Mouse (Mus musculus) ES-Bruce4 (cell line): ENCODE results near the gene Gpr143. TPM values are rescaled to one million over a fixed set of nuclear protein-coding genes. Genes with fewer than 3 reads are reported as not detected.

ENCODE experiments used
- H3K27ac ChIP-seq: 2 replicates; pipeline ENCODE4 v1.5.1; 2012; ENCODE audit warnings: low read length, inconsistent platforms; ENCODE audit not compliant: insufficient read depth
- H3K27me3 ChIP-seq: 2 replicates; pipeline ENCODE4 v1.6.1; 2012; ENCODE audit warnings: mild to moderate bottlenecking, low read length, inconsistent platforms; ENCODE audit not compliant: control insufficient read depth, poor library complexity, insufficient read depth, severe bottlenecking
- H3K36me3 ChIP-seq: 2 replicates; pipeline ENCODE4 v1.6.1; 2012; ENCODE audit warnings: inconsistent platforms, mild to moderate bottlenecking, low read length, moderate library complexity; ENCODE audit not compliant: control insufficient read depth, poor library complexity, insufficient read depth, severe bottlenecking
- H3K4me1 ChIP-seq: one replicate; pipeline ENCODE4 v1.8.1; 2011; ENCODE audit warnings: low read length; ENCODE audit not compliant: control insufficient read depth, insufficient read depth
- H3K4me3 ChIP-seq: 2 replicates; pipeline ENCODE4 v1.5.1; 2011; ENCODE audit warnings: low read depth, mild to moderate bottlenecking, low read length
- H3K9ac ChIP-seq: 2 replicates; pipeline ENCODE4 v1.6.1; 2012; ENCODE audit warnings: low read depth, mild to moderate bottlenecking, inconsistent platforms; ENCODE audit not compliant: poor library complexity, severe bottlenecking
- H3K9me3 ChIP-seq: replicated peaks from 2 replicates; pipeline ENCODE4 v1.6.1; 2012; ENCODE audit warnings: mild to moderate bottlenecking, low read length, inconsistent platforms; ENCODE audit not compliant: control insufficient read depth, poor library complexity, insufficient read depth, severe bottlenecking
- CTCF ChIP-seq: IDR thresholded peaks from one replicate; pipeline ENCODE4 v1.8.1; 2011; ENCODE audit warnings: low read depth, low read length
- EP300 ChIP-seq: IDR thresholded peaks from 2 replicates; pipeline ENCODE4 v1.6.1; 2011; ENCODE audit warnings: low read depth, low read length; ENCODE audit not compliant: insufficient read depth
- POLR2A ChIP-seq: IDR thresholded peaks from one replicate; pipeline ENCODE4 v1.8.1; 2011; ENCODE audit warnings: low read length; ENCODE audit not compliant: insufficient read depth
- polyA plus RNA-seq: library from polyadenylated mRNA; stranded (reverse); fragments of >200 nt; gene quantifications from 2 replicates; pipeline ENCODE4 v1.2.4, GENCODE M21; 2011; ENCODE audit warnings: low read depth; ENCODE audit not compliant: missing spikeins, insufficient read depth, insufficient read length

The Gpr143 gene
- polyA plus RNA-seq = 0.53 TPM in 1 of 2 replicates, not detected in the other

DNA sequence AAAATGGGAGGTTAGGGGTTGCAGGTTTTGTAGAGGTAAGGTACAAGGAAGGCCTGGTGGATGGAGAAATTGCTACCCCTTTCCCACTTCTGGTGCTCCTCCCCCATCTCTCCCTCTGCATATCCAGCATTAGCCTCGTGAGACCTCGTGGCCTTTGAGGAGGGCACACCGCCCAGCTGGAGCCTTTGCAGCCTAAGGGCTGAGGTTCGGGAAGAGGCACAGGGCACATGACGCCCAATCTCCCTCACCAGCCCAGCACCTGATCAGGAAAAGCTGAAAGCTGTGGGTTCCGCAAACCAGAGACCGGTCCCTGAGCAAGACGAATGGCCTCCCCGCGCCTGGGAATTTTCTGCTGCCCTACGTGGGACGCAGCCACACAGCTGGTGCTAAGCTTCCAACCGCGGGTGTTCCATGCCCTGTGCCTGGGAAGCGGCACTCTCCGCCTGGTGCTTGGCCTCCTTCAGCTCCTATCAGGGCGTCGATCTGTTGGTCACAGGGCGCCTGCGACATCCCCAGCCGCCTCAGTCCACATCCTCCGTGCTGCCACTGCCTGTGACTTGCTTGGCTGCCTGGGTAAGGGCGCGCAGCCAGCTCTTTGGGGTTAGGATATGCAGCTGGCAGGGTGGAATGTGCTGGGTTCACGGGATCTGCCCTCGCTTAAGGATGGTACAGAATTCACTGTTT, at the start of gene Gpr143:
TSS of gene Gpr143 (plus strand) at position 202 of the 684 bp plus-strand sequence.
- Histone ChIP-seq H3K9me3 (no peaks in the 10 kb centered on the region), H3K4me1 (no peaks in the 10 kb centered on the region), H3K27me3 (no peaks in the 10 kb centered on the region), H3K36me3 (no peaks in the 10 kb centered on the region), H3K9ac (peak within 1 kb of the TSS; percentile 64), H3K4me3 (peak within 1 kb of the TSS; percentile 77), H3K27ac (no peak within 1 kb of the TSS)
- TF ChIP-seq CTCF (no peak), EP300 (no peak), POLR2A (no peak)

DNA sequence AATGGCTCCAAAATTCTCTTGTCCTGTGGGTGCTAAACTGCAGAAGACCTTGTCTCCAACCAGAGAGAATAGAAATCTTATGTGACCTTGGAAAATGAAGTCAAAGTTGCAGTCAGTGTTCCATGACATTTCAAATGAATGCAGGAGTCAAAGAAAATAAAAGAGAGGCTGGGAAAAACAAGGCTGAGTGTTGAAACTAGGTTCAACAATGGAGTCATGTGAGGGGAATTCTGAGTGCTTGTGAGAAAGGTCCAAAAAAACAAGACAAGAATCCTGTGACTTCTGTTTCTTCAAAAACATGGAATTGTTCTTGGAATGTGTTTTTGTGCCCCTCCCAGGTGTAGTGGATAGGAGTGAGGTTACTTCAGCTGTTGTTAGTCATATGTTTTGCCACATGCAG, 46.4 kb upstream of the Gpr143 start:
- Histone ChIP-seq H3K9ac (no peak overlapping the region), H3K27me3 (no peaks in the 10 kb centered on the region), H3K9me3 (no peaks in the 10 kb centered on the region), H3K4me3 (no peak overlapping the region), H3K4me1 (peaks cover 2% of the 10 kb centered on the region), H3K27ac (no peak overlapping the region), H3K36me3 (no peaks in the 10 kb centered on the region)
- TF ChIP-seq CTCF (no peak), EP300 (no peak), POLR2A (no peak)

DNA sequence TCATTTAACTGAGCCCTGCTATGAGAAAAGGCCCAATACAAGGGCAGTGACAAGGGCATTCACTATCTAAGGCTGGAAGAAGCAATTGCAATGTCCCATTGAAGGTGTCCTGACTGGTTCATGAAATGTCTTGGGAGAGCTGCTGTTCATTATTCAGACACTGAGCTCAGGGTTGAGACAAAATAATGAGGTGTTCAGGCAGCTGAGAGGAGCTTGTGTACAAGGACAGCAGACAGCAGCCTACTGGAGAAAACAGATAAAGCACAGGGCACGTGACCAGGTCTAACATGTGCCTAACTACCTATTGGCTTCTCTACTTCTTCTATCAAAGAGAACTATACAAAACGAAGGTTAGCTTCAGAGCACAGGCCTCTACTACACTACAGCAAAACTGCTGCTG, 43.5 kb upstream of the Gpr143 start:
- Histone ChIP-seq H3K27me3 (no peaks in the 10 kb centered on the region), H3K36me3 (no peaks in the 10 kb centered on the region), H3K4me3 (no peak overlapping the region), H3K9me3 (no peaks in the 10 kb centered on the region), H3K4me1 (peaks cover 2% of the 10 kb centered on the region), H3K9ac (no peak overlapping the region), H3K27ac (no peak overlapping the region)
- no peak for TF ChIP-seq CTCF
- TF ChIP-seq POLR2A = no peak
- no peak for TF ChIP-seq EP300

DNA sequence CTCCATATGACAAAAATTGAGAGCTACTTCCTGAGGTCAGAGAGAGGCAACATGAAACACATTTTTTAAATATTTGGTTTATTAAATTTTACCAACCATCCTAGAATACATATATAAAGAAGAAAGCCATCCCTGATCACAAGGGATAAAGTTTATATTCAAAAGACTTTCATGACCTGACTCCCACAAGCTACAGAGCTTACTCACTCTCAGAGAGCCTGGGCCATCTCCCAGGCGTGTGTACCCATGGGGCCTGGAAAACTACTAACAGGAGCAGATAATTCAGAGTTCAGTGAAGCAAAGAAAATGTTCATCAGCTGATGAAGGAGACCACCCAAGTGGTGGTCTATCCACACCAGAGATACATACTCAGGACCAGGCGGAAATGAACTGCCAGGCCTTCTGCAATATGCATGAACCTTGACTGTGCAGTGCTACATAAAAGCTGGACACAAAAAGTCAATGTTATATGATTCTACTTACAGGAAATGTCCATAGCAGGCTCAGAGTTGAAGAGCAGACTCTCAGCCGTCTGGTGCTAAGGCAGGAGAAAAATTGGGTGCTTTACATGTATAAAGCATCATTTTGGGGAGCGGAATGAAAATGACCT, 42.9 kb upstream of the Gpr143 start:
- Histone ChIP-seq H3K4me1 (peaks cover 2% of the 10 kb centered on the region), H3K9me3 (no peaks in the 10 kb centered on the region), H3K9ac (no peak overlapping the region), H3K27ac (no peak overlapping the region), H3K4me3 (no peak overlapping the region), H3K27me3 (no peaks in the 10 kb centered on the region), H3K36me3 (no peaks in the 10 kb centered on the region)
- no peak for TF ChIP-seq CTCF
- no peak for TF ChIP-seq EP300
- TF ChIP-seq POLR2A = no peak

DNA sequence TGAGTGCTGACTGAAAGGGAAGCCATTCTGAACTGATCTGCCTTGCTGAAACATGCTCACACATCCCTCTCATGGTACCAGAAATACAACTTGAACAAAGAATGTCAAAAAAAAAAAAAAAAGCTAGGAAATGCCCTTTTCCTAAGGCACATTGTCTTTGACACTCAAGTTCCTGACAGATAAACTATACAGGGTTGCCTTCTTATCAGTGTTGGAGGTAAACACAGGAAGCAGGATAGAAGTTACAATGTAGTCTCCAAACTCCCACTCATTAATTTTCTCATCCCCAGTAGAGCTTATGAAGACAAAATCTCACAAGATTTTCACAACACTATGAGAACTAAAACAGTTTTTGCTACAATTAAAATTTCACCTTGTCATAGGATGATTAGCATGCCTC, 38.1 kb upstream of the Gpr143 start:
- Histone ChIP-seq H3K9me3 (no peaks in the 10 kb centered on the region), H3K4me1 (peaks cover 2% of the 10 kb centered on the region), H3K9ac (no peak overlapping the region), H3K36me3 (no peaks in the 10 kb centered on the region), H3K4me3 (no peak overlapping the region), H3K27ac (no peak overlapping the region), H3K27me3 (no peaks in the 10 kb centered on the region)
- TF ChIP-seq CTCF (no peak), EP300 (no peak), POLR2A (no peak)

DNA sequence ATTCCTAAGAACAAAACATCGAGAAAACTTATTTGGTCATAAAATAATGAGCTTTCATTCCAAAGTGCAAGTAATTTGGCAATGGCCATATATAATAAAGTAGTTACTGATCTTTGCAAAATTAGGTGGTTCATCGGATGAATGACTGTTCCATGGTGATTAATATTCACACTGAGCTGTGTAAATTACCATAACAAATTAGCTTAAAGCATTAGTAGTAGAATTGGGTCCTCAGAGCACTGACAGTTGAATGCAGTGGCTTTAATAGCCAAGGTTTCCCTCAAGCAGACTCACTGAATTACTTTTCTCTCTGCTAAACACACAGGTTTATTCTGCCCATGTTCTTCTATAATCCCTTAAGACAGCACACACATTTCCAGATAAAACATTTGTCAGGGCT, 35.8 kb upstream of the Gpr143 start:
- Histone ChIP-seq H3K4me1 (no peaks in the 10 kb centered on the region), H3K27me3 (no peaks in the 10 kb centered on the region), H3K4me3 (no peak overlapping the region), H3K36me3 (no peaks in the 10 kb centered on the region), H3K9me3 (no peaks in the 10 kb centered on the region), H3K9ac (no peak overlapping the region), H3K27ac (no peak overlapping the region)
- TF ChIP-seq CTCF (no peak), EP300 (no peak), POLR2A (no peak)
